Mouse (Mus musculus) spleen, adult 2 months (tissue): Measurements from ENCODE around the gene Prkca. TPM values are rescaled to one million over a fixed set of nuclear protein-coding genes. Genes with fewer than 3 reads are reported as not detected.

Experiments
- DNase-seq, 2 experiments: peaks; one replicate each; pipeline versions ENCODE4 v3.0.0 to v3.0.0-alpha.2; 2012 to 2021; ENCODE audit warnings: low spot score in 2 of 2, low read depth in 1 of 2
- H3K27ac ChIP-seq: fragments of 200-500 bp; 2 replicates; pipeline ENCODE4 v1.5.1; 2012; ENCODE audit warnings: low read length, inconsistent platforms; ENCODE audit not compliant: insufficient read depth
- H3K27me3 ChIP-seq: fragments of 200-500 bp; 2 replicates; pipeline ENCODE4 v1.6.1; 2012; ENCODE audit warnings: mild to moderate bottlenecking, moderate library complexity, low read length, inconsistent platforms; ENCODE audit not compliant: control insufficient read depth, insufficient read depth
- H3K36me3 ChIP-seq: fragments of 200-500 bp; 2 replicates; pipeline ENCODE4 v1.6.1; 2012; ENCODE audit warnings: mild to moderate bottlenecking, low read length, inconsistent platforms; ENCODE audit not compliant: control insufficient read depth, insufficient read depth
- H3K4me1 ChIP-seq: fragments of 200-500 bp; 2 replicates; pipeline ENCODE4 v1.6.1; 2011; ENCODE audit warnings: inconsistent platforms; ENCODE audit not compliant: control insufficient read depth, insufficient read depth, insufficient read length
- H3K4me3 ChIP-seq: fragments of 200-500 bp; 2 replicates; pipeline ENCODE4 v1.5.1; 2011; ENCODE audit warnings: mild to moderate bottlenecking, inconsistent platforms; ENCODE audit not compliant: insufficient read depth, insufficient read length; ENCODE audit errors: extremely low read depth
- CTCF ChIP-seq: fragments of 200-500 bp; IDR thresholded peaks from 2 replicates; pipeline ENCODE4 v1.5.1; 2011; ENCODE audit warnings: mild to moderate bottlenecking, inconsistent platforms; ENCODE audit not compliant: insufficient read depth, insufficient read length, insufficient replicate concordance; ENCODE audit errors: extremely low read depth
- POLR2A ChIP-seq: fragments of 200-500 bp; IDR thresholded peaks from 2 replicates; pipeline ENCODE4 v1.6.1; 2011; ENCODE audit warnings: low read depth, low read length, inconsistent platforms
- WGBS: fragments of 180-500 bp; shearing (Covaris S2); methylation state at CpG from one replicate; pipeline ENCODE4 v1.1.7; 2018; 5-methylcytosine and 5-hydroxymethylcytosine counted together
- polyA plus RNA-seq: library from polyadenylated mRNA; depleted of rRNA; stranded (reverse); fragments of >200 nt; gene quantifications from 2 replicates; pipeline ENCODE4 v1.2.3, GENCODE M21; 2012

Gene Prkca
- polyA plus RNA-seq, 1 experiment = 8.4 TPM

GRCm38 (mm10) chr11:108171260-108171659, 172.5 kb downstream of the Prkca start:
- Histone ChIP-seq H3K36me3 (no peaks in the 10 kb centered on the region), H3K4me3 (no peak overlapping the region), H3K27ac (no peak overlapping the region), H3K27me3 (no peaks in the 10 kb centered on the region), H3K4me1 (no peaks in the 10 kb centered on the region)
- 90% methylated on average over 6 of the region's 6 CpGs for WGBS
- TF ChIP-seq CTCF = no peak
- no peak for TF ChIP-seq POLR2A
- DNase-seq = no peak

- 50% methylated on average over 3 of the region's 3 CpGs for WGBS
- TF ChIP-seq POLR2A (no peak), CTCF (no peak)
- no peak overlapping the region for H3K27ac ChIP-seq
- H3K4me3 ChIP-seq = no peak overlapping the region
- no peaks in the 10 kb centered on the region for H3K27me3 ChIP-seq
- no peak for DNase-seq
- H3K36me3 ChIP-seq = no peaks in the 10 kb centered on the region
- H3K4me1 ChIP-seq = peaks cover 3% of the 10 kb centered on the region; the same call in 1 of the 2 replicates
These were observed 173.6 kb downstream of the Prkca start for GRCm38 (mm10) chr11:108170107-108170506.

DNA sequence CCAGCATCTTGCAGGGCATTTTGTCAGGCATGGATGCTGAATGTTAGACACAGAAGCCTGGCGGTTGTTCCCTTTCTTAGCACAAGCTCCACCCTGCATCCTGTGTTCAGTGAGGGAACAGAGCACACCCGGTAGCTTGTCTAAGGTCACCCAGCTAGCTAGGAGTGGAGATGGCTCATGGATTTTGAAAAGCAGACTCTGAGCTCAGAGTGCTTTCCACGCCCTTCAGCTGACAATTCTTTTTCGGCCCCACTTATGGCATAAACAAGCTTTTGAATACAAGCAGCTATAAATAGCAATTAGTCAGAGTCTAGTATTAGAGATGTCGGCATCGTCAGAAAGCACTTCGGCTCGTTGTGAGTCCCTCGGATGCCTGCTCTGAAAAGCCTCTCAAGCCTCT, 178.0 kb downstream of the Prkca start:
- H3K4me3 ChIP-seq = no peak overlapping the region
- whole genome bisulfite sequencing = 76% methylated on average over 9 of the region's 9 CpGs
- no peak overlapping the region for H3K27ac ChIP-seq
- no peaks in the 10 kb centered on the region for H3K27me3 ChIP-seq
- no peak for DNase-seq
- peaks cover 6% of the 10 kb centered on the region; the same call in 1 of the 2 replicates for H3K4me1 ChIP-seq
- no peaks in the 10 kb centered on the region for H3K36me3 ChIP-seq
- TF ChIP-seq POLR2A (no peak), CTCF (no peak)

- TF ChIP-seq POLR2A = no peak
- no peak for TF ChIP-seq CTCF
- Histone ChIP-seq H3K4me3 (no peak overlapping the region), H3K36me3 (no peaks in the 10 kb centered on the region), H3K4me1 (peaks cover 6% of the 10 kb centered on the region; the same call in 1 of the 2 replicates), H3K27ac (no peak overlapping the region), H3K27me3 (no peaks in the 10 kb centered on the region)
- DNase-seq = no peak
- 86% methylated on average over 1 of the region's 1 CpGs for WGBS
These were observed 181.1 kb downstream of the Prkca start for GRCm38 (mm10) chr11:108162639-108163038.

- TF ChIP-seq CTCF (no peak), POLR2A (no peak)
- peaks cover 6% of the 10 kb centered on the region; the same call in 1 of the 2 replicates for H3K4me1 ChIP-seq
- WGBS = 89% methylated on average over 4 of the region's 4 CpGs
- no peak overlapping the region for H3K4me3 ChIP-seq
- H3K27me3 ChIP-seq = no peaks in the 10 kb centered on the region
- DNase-seq = no peak
- no peak overlapping the region for H3K27ac ChIP-seq
- H3K36me3 ChIP-seq = no peaks in the 10 kb centered on the region
These were observed 181.6 kb downstream of the Prkca start for GRCm38 (mm10) chr11:108162110-108162509.

GRCm38 (mm10) chr11:108160056-108160455, 183.7 kb downstream of the Prkca start:
- no peak overlapping the region for H3K27ac ChIP-seq
- peaks cover 11% of the 10 kb centered on the region; the same call in 1 of the 2 replicates for H3K4me1 ChIP-seq
- WGBS = 91% methylated on average over 7 of the region's 7 CpGs
- DNase-seq = no peak
- no peaks in the 10 kb centered on the region for H3K36me3 ChIP-seq
- TF ChIP-seq CTCF (no peak), POLR2A (no peak)
- no peaks in the 10 kb centered on the region for H3K27me3 ChIP-seq
- H3K4me3 ChIP-seq = no peak overlapping the region

DNA sequence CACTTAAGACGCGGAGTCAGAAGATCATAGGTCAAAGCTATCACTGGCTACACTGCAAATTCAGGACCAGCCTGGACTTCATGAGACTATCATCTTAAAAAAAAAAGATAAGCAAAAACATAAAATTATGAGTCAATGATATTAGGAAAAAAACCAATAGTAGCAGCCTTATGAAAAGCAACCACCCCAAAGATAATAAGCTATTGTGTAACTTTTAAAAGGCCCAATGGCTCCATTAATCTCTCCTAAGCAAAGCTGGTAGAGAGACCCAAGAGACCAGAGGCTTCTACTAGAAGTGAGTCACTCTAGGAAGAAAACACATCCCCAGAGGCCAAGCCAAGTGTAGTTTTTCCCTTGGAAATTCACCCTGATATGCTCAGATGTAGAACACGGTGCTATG, 185.7 kb downstream of the Prkca start:
- Histone ChIP-seq H3K27ac (no peak overlapping the region), H3K4me1 (peaks cover 20% of the 10 kb centered on the region; the same call in 1 of the 2 replicates), H3K4me3 (no peak overlapping the region), H3K27me3 (no peaks in the 10 kb centered on the region), H3K36me3 (no peaks in the 10 kb centered on the region)
- DNase-seq = no peak
- WGBS = 90% methylated on average over 3 of the region's 3 CpGs
- TF ChIP-seq POLR2A (no peak), CTCF (no peak)

DNA sequence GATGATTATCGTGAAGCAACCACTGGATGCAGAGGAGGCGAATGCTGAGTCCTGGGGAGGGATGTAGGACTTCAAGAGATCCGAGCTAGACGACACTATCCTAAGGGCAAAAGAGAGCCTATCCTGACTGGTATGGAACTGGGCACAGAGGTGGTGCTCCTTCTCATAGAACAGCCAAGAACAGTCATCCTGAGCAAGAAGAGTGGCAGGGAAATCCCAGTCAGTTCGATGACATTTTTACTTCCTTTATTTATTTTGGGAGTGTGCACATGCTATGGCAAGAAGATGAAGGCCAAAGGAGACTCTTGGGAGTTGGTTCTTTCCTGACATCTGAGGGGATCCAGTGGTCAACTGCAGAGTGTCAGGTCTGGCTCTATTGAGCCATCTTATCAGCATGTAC, 186.7 kb downstream of the Prkca start:
- no peak for DNase-seq
- peaks cover 25% of the 10 kb centered on the region; the same call in 1 of the 2 replicates for H3K4me1 ChIP-seq
- no peak overlapping the region for H3K27ac ChIP-seq
- 79% methylated on average over 5 of the region's 5 CpGs for WGBS
- H3K36me3 ChIP-seq = no peaks in the 10 kb centered on the region
- no peaks in the 10 kb centered on the region for H3K27me3 ChIP-seq
- TF ChIP-seq CTCF (no peak), POLR2A (no peak)
- no peak overlapping the region for H3K4me3 ChIP-seq
